Mouse (Mus musculus): ENCODE results near the gene Sp9. TPM values are rescaled to one million over a fixed set of nuclear protein-coding genes. Genes with fewer than 3 reads are reported as not detected.

The Sp9 gene
- total and polyA plus RNA-seq, 3 experiments, result not detected

DNA sequence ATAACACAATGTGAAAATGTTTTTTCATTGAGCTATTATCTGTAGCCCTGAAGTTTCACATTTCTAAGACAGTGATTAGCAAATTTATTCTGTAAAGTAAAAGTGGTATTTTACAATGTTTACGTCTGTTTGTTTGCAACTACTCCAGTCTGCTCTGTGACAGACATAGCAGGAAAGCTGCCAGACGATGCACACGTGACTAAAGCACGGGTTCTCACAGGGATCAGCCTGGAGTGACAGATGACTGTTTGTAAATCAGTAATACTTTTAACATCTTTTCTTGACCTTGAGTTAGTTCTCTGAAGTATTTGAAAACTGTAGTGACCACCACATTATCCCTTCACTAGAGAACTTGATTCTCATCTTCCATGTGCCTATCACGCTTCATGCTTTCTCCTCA is 32.8 kb downstream of the Sp9 start:
- H3K4me1 ChIP-seq (ENCODE audit: control insufficient read depth, insufficient read depth, low read length), result no peaks in the 10 kb centered on the region
- no peak overlapping the region for H3K4me3 ChIP-seq
- intact Hi-C loops (cut with DNase I), result no loop called here
- H3K27me3 ChIP-seq (ENCODE audit: control insufficient read depth, insufficient read depth, low read length), result no peaks in the 10 kb centered on the region
- no peaks in the 10 kb centered on the region for H3K79me2 ChIP-seq (replicated peaks; ENCODE audit: control insufficient read depth, insufficient read depth, low read length)
- no peak overlapping the region for H3K27ac ChIP-seq
- peaks cover 5% of the 10 kb centered on the region for H3K36me3 ChIP-seq (ENCODE audit: control insufficient read depth, insufficient read depth, low read length)
- 90% methylated on average over 5 of the region's 5 CpGs for WGBS
- no peak for DNase-seq
- no peak for TF ChIP-seq CTCF (IDR thresholded peaks at IDR 0.05)
- no peak for TF ChIP-seq EP300 (IDR thresholded peaks at IDR 0.05; ENCODE audit: insufficient read depth, low read depth, low read length)
- no peak for TF ChIP-seq POLR2A (IDR thresholded peaks at IDR 0.05; ENCODE audit: insufficient read depth, low read depth, low read length)
- H3K9ac ChIP-seq (ENCODE audit: low read depth, low read length), result no peak overlapping the region

DNA sequence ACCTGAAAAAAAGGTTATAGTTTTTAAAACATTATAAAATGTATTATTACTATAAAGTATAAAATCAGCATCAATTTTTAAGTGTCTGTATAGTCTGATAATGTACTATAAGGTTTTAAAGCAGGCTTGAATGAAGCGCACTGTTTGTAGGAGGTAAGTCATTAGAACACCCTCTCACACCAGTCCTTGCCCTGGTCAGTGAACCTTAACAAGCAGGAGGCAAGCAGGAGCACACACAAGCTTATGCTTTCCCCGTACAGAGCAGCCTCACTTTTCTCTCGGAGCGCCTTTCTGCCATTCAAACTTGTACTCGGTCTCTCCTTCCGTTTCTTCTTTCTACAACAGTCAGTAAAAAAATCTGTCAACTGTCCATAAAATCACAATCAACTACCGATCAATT is 34.3 kb downstream of the Sp9 start:
- intact Hi-C loops (cut with DNase I), result no loop called here
- H3K27ac ChIP-seq, result no peak overlapping the region
- peaks cover 2% of the 10 kb centered on the region; the same call in 1 of the 2 replicates for H3K4me1 ChIP-seq (ENCODE audit: control insufficient read depth, insufficient read depth, low read length)
- H3K4me3 ChIP-seq, result no peak overlapping the region
- no peak for TF ChIP-seq EP300 (IDR thresholded peaks at IDR 0.05; ENCODE audit: insufficient read depth, low read depth, low read length)
- TF ChIP-seq CTCF (IDR thresholded peaks at IDR 0.05), result no peak
- TF ChIP-seq POLR2A (IDR thresholded peaks at IDR 0.05; ENCODE audit: insufficient read depth, low read depth, low read length), result no peak
- no peaks in the 10 kb centered on the region for H3K27me3 ChIP-seq (ENCODE audit: control insufficient read depth, insufficient read depth, low read length)
- no peak overlapping the region for H3K9ac ChIP-seq (ENCODE audit: low read depth, low read length)
- peaks cover 12% of the 10 kb centered on the region for H3K36me3 ChIP-seq (ENCODE audit: control insufficient read depth, insufficient read depth, low read length)
- no peak for DNase-seq
- WGBS, result 93% methylated on average over 7 of the region's 7 CpGs
- no peaks in the 10 kb centered on the region; the same call in 1 of the 2 replicates for H3K79me2 ChIP-seq (replicated peaks; ENCODE audit: control insufficient read depth, insufficient read depth, low read length)

DNA sequence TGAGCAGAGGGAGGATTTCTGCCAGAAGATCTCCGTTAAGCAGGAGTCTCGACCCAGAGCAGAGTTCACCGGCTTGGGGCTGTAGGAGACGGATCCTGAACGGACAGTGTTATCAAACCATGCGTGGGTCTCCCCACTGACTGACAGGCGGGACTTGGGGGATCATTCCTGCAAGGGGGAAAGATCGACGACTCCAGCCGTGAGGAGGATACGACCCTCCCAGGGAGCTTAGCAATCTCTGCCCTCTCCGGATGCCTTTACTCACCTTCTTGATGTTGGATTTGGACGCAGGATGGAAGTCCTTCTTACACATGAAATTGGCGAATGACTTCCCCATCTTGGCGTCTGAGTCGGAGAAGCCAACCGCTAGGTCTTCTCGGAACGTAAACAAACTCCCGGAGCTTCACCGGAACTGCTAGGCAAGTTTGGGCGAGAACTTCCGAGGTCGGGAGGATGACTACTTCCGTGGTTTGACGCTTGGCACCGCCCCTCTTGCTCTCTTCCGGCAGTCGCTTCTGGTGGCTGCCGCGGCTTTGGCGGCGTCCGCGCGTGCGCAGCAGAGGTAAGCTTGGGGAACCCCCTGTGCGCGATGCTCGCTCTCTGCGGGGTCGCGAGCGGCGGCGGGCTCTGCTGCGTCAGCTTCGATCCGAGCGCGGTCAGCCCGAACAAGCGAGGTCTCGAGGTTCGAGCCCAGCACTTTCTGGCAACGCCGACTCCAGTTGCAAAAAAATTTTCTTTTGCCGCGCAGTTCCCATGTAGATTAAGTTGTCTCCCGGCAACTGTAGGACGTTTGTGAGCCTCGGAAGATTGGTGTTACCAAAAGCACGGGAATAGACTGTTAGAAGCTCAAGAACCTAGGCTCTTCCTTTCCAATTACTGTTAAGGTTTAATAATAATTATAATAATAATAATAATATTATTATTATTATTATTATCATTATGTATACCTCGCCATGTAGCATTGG is 40.7 kb downstream of the Sp9 start, which contains the start of the genes Scrn3 and Cir1:
Gene Scrn3, plus strand, starts transcription at position 450 of the 965 bp plus-strand sequence.
Gene Cir1, minus strand, starts transcription at position 550 of the 965 bp plus-strand sequence.
- Histone ChIP-seq H3K9ac (ENCODE audit: low read depth, low read length) (peak within 1 kb of the TSS; percentile 75), H3K27me3 (ENCODE audit: control insufficient read depth, insufficient read depth, low read length) (no peaks in the 10 kb centered on the region), H3K27ac (peak within 1 kb of the TSS; percentile 94), H3K4me1 (ENCODE audit: control insufficient read depth, insufficient read depth, low read length) (peaks cover 2% of the 10 kb centered on the region), H3K4me3 (peak within 1 kb of the TSS; percentile 80), H3K79me2 (replicated peaks; ENCODE audit: control insufficient read depth, insufficient read depth, low read length) (no peaks in the 10 kb centered on the region; the same call in 1 of the 2 replicates), H3K36me3 (ENCODE audit: control insufficient read depth, insufficient read depth, low read length) (peaks cover 15% of the 10 kb centered on the region)
- under 1% methylated on average over 64 of the region's 64 CpGs for WGBS
- TF ChIP-seq CTCF (IDR thresholded peaks at IDR 0.05), result no peak
- peak; percentile 92 for TF ChIP-seq POLR2A (IDR thresholded peaks at IDR 0.05; ENCODE audit: insufficient read depth, low read depth, low read length)
- peak; percentile 37; the same call in 1 of the 2 replicates for TF ChIP-seq EP300 (IDR thresholded peaks at IDR 0.05; ENCODE audit: insufficient read depth, low read depth, low read length)
- intact Hi-C loops (cut with DNase I), result loop anchor here (1.0 kb wide), 2 partner anchors 74 to 92 kb away; partner anchors contain the start of gene Gpr155
- peak; percentile 93 to 97 for DNase-seq

DNA sequence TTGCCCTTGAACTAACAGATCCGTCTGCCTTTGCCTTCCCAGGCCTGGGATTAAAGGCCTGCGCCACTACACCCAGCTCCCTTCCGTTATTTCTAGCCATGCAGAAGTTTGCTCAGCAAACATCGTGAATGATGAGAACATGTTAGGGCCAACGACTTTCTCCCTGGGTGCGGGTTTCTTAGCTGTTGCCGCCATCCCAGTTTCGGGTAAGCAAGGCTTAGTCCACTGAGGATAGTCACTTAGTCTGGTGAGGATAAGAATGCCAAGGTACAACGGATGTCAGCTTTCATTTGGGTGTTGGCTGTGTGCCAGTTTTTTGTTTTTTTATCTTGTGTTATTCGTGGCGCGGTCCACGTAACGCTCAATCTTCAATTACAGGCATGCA is 41.4 kb downstream of the Sp9 start:
- H3K4me3 ChIP-seq, result peak overlapping the region; percentile 80
- DNase-seq, result peak; percentile 57 to 69
- H3K4me1 ChIP-seq (ENCODE audit: control insufficient read depth, insufficient read depth, low read length), result peaks cover 2% of the 10 kb centered on the region
- H3K9ac ChIP-seq (ENCODE audit: low read depth, low read length), result peak overlapping the region; percentile 49
- no peaks in the 10 kb centered on the region for H3K27me3 ChIP-seq (ENCODE audit: control insufficient read depth, insufficient read depth, low read length)
- intact Hi-C loops (cut with DNase I), result loop anchor here (1.0 kb wide), 1 partner anchor 73 kb away; the partner anchor contains the start of gene Gpr155
- 4% methylated on average over 14 of the region's 14 CpGs for WGBS
- peak overlapping the region; percentile 94 for H3K27ac ChIP-seq
- TF ChIP-seq CTCF (IDR thresholded peaks at IDR 0.05) (no peak), POLR2A (IDR thresholded peaks at IDR 0.05; ENCODE audit: insufficient read depth, low read depth, low read length) (0 out of 2 replicates have a peak, but pooled peaks have one; percentile 33), EP300 (IDR thresholded peaks at IDR 0.05; ENCODE audit: insufficient read depth, low read depth, low read length) (no peak)
- H3K79me2 ChIP-seq (replicated peaks; ENCODE audit: control insufficient read depth, insufficient read depth, low read length), result no peaks in the 10 kb centered on the region; the same call in 1 of the 2 replicates
- peaks cover 15% of the 10 kb centered on the region for H3K36me3 ChIP-seq (ENCODE audit: control insufficient read depth, insufficient read depth, low read length)

DNA sequence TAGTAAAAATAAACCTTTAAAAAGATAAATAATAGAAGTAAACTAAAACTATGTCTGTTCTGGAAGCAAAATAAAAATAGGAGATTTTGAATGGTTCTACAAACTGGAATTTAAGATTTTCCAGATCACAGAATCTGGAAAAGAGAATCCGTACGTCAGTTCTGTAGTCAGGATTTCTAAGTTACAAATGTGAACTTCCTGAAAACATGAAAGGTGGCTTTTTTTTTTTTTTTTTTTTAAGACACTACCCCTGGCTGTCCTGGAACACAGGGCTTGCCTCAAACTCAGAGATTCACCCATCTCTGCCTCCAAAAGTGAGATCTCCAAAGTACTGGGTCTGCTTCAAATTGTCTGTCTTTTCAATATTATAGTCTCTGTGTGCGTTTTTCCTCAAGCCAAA is 42.6 kb downstream of the Sp9 start:
- WGBS, result 94% methylated on average over 3 of the region's 3 CpGs
- Histone ChIP-seq H3K9ac (ENCODE audit: low read depth, low read length) (no peak overlapping the region), H3K4me3 (no peak overlapping the region), H3K4me1 (ENCODE audit: control insufficient read depth, insufficient read depth, low read length) (peaks cover 2% of the 10 kb centered on the region), H3K27me3 (ENCODE audit: control insufficient read depth, insufficient read depth, low read length) (no peaks in the 10 kb centered on the region), H3K27ac (no peak overlapping the region), H3K36me3 (ENCODE audit: control insufficient read depth, insufficient read depth, low read length) (peaks cover 12% of the 10 kb centered on the region), H3K79me2 (replicated peaks; ENCODE audit: control insufficient read depth, insufficient read depth, low read length) (no peaks in the 10 kb centered on the region; the same call in 1 of the 2 replicates)
- no peak for DNase-seq
- intact Hi-C loops (cut with DNase I), result no loop called here
- TF ChIP-seq EP300 (IDR thresholded peaks at IDR 0.05; ENCODE audit: insufficient read depth, low read depth, low read length) (no peak), CTCF (IDR thresholded peaks at IDR 0.05) (no peak), POLR2A (IDR thresholded peaks at IDR 0.05; ENCODE audit: insufficient read depth, low read depth, low read length) (no peak)

All from heart, adult 2 months (tissue).